Comparison of ENCODE assay signal across 31 mouse cellular contexts in the genomic region with DNA sequence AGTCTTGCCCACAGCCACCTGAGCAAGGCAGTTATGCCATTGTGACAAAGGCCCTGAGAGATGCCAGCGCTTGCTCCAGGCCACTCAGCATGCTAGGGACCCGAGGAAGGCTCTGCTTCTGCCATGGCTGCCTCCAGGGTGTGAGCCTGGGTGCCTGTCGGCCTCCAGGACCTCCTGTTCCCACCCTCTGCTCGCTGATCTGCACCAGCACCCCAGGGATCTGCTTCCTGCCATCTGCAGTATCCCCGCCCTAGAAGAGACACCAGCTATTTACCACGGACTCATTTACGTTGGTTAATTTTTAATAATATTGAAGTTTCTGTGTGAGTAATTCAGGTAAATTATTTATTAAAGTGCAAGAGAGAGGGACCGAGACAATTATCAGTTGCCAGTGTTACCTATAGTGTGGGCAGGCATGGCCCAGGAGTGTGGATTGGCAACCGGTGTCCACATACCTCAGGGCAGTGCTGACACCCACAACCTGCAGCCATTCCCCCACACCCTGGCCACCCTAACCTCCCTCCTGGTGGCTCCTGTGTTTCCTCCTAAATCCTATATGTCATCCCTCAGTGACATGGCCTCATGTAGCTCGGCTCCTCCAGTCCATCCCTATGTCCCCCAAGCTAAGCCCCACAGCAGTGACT.
A peak's percentile ranks its signal among the peaks of the same experiment; 100 is the strongest.
DNase-seq lines count a peak whose midpoint lies in the region; ATAC-seq and TF ChIP-seq lines count a peak whose summit lies in the region.
"Had no signal": no experiment of that assay in that cellular context is flagged by ENCODE, and none has a peak within 500 bp of the region (broad histone marks: within the 10 kb centered on the region; RNA-seq: fewer than 3 reads in every experiment).

No protein-coding gene starts in this region.

- peak; percentile 65 for ATAC-seq in kidney, postnatal 0 days (replicated peaks; ENCODE audit: low FRiP score, low read depth)
- ATAC-seq in stomach, embryonic 16.5 days (ENCODE audit: insufficient read depth, low FRiP score), result peak; percentile 33; the same call in 1 of the 2 replicates
- ATAC-seq in stomach, postnatal 0 days (ENCODE audit: low FRiP score, low TSS enrichment), result no peak
- ATAC-seq: activated CD4-positive, CD25-positive, alpha-beta regulatory T cell, adult 4 months; forebrain, embryonic 15.5 days; inflammation-experienced regulatory T-cells, adult 6 months; midbrain, embryonic 16.5 days had no signal

- H3K4me1 ChIP-seq in kidney, adult 2 months (ENCODE audit: control insufficient read depth, insufficient read depth, low read length), result 0 out of 2 replicates have a peak, but pooled peaks cover 7% of the 10 kb centered on the region
- H3K4me1 ChIP-seq in kidney, postnatal 0 days (replicated peaks; ENCODE audit: insufficient read depth, low read length), result peaks cover 10% of the 10 kb centered on the region; the same call in 1 of the 2 replicates
- no peaks in the 10 kb centered on the region for H3K4me1 ChIP-seq in stomach, embryonic 16.5 days (ENCODE audit: control insufficient read depth, insufficient read depth, low read length)
- H3K4me1 ChIP-seq in stomach, postnatal 0 days (replicated peaks; ENCODE audit: control insufficient read depth, insufficient read depth), result no peaks in the 10 kb centered on the region
- H3K4me1 ChIP-seq: heart, embryonic 15.5 days; liver, embryonic 15.5 days had no signal

- H3K36me3 ChIP-seq in kidney, adult 2 months (ENCODE audit: control insufficient read depth, insufficient read depth, low read length), result no peaks in the 10 kb centered on the region
- H3K36me3 ChIP-seq in kidney, postnatal 0 days (ENCODE audit: insufficient read depth, low read length), result no peaks in the 10 kb centered on the region
- H3K36me3 ChIP-seq in stomach, embryonic 16.5 days (ENCODE audit: control insufficient read depth, insufficient read depth, low read length), result no peaks in the 10 kb centered on the region
- H3K36me3 ChIP-seq in stomach, postnatal 0 days (ENCODE audit: control insufficient read depth, insufficient read depth, low read length), result no peaks in the 10 kb centered on the region
- H3K36me3 ChIP-seq: forebrain, embryonic 15.5 days; heart, embryonic 10.5 days; heart, embryonic 15.5 days; hindbrain, embryonic 15.5 days; limb, embryonic 12.5 days; liver, embryonic 15.5 days had no signal

- WGBS in kidney, adult 2 months, result 33% methylated on average over 10 of the region's 10 CpGs
- WGBS in kidney, postnatal 0 days, result 41% methylated on average over 10 of the region's 10 CpGs
- WGBS in stomach, embryonic 16.5 days, result 63% methylated on average over 10 of the region's 10 CpGs
- WGBS in stomach, postnatal 0 days, result 62% methylated on average over 10 of the region's 10 CpGs

- H3K27ac ChIP-seq in kidney, adult 2 months (ENCODE audit: insufficient read depth, low read depth, low read length), result no peak overlapping the region
- H3K27ac ChIP-seq in kidney, postnatal 0 days, result 0 out of 2 replicates have a peak overlapping the region, but pooled peaks have one; percentile 20
- H3K27ac ChIP-seq in stomach, embryonic 16.5 days (ENCODE audit: low read length), result no peak overlapping the region
- H3K27ac ChIP-seq in stomach, postnatal 0 days (replicated peaks), result no peak overlapping the region
- H3K27ac ChIP-seq: forebrain, embryonic 15.5 days; heart, embryonic 10.5 days; heart, embryonic 15.5 days; hindbrain, embryonic 15.5 days; layer of hippocampus, adult 2 months; left cerebral cortex, adult 2 months; limb, embryonic 12.5 days; liver, embryonic 15.5 days had no signal

- peak overlapping the region; percentile 16; the same call in 1 of the 2 replicates for H3K4me2 ChIP-seq in kidney, postnatal 0 days (ENCODE audit: low read length)
- no peak overlapping the region for H3K4me2 ChIP-seq in stomach, embryonic 16.5 days (ENCODE audit: low read depth, low read length)
- H3K4me2 ChIP-seq in stomach, postnatal 0 days (replicated peaks; ENCODE audit: low read depth), result no peak overlapping the region
- H3K4me2 ChIP-seq: forebrain, embryonic 15.5 days; heart, embryonic 15.5 days; hindbrain, embryonic 15.5 days; limb, embryonic 12.5 days; liver, embryonic 15.5 days; lung, embryonic 14.5 days had no signal

- TF ChIP-seq POLR2A in kidney, adult 2 months (IDR thresholded peaks at IDR 0.05; ENCODE audit: low read depth, low read length), result no peak

- H3K9me3 ChIP-seq in kidney, postnatal 0 days (replicated peaks; ENCODE audit: low read length), result no peaks in the 10 kb centered on the region
- no peaks in the 10 kb centered on the region for H3K9me3 ChIP-seq in stomach, embryonic 16.5 days (replicated peaks; ENCODE audit: control insufficient read depth, low read length)
- no peaks in the 10 kb centered on the region for H3K9me3 ChIP-seq in stomach, postnatal 0 days (ENCODE audit: control insufficient read depth, low read length)
- H3K9me3 ChIP-seq: forebrain, embryonic 15.5 days; heart, embryonic 10.5 days; heart, embryonic 15.5 days; hindbrain, embryonic 15.5 days; limb, embryonic 12.5 days; liver, embryonic 15.5 days had no signal

- H3K27me3 ChIP-seq in kidney, adult 2 months (replicated peaks; ENCODE audit: control insufficient read depth, insufficient read depth, low read length), result no peaks in the 10 kb centered on the region
- H3K27me3 ChIP-seq in kidney, postnatal 0 days (ENCODE audit: insufficient read depth, low read length), result 0 out of 2 replicates have a peak, but pooled peaks cover 9% of the 10 kb centered on the region
- H3K27me3 ChIP-seq in stomach, embryonic 16.5 days (ENCODE audit: control insufficient read depth, insufficient read depth, low read length), result peaks cover 22% of the 10 kb centered on the region
- H3K27me3 ChIP-seq in stomach, postnatal 0 days (ENCODE audit: control insufficient read depth, insufficient read depth, low read length), result peaks cover 3% of the 10 kb centered on the region; the same call in 1 of the 2 replicates

- H3K4me3 ChIP-seq in kidney, adult 2 months (ENCODE audit: insufficient read depth, low read depth, low read length), result no peak overlapping the region
- H3K4me3 ChIP-seq in kidney, postnatal 0 days (replicated peaks; ENCODE audit: low read depth, low read length), result no peak overlapping the region
- H3K4me3 ChIP-seq in stomach, embryonic 16.5 days (replicated peaks; ENCODE audit: low read length), result no peak overlapping the region
- no peak overlapping the region for H3K4me3 ChIP-seq in stomach, postnatal 0 days (ENCODE audit: low read depth, low read length)
- H3K4me3 ChIP-seq: forebrain, embryonic 15.5 days; heart, embryonic 10.5 days; heart, embryonic 15.5 days; hindbrain, embryonic 15.5 days; layer of hippocampus, adult 2 months; left cerebral cortex, adult 2 months; limb, embryonic 12.5 days; liver, embryonic 15.5 days had no signal

- TF ChIP-seq EP300 in stomach, postnatal 0 days (optimal IDR thresholded peaks at IDR 0.05), result no peak

- DNase-seq in kidney, adult 2 months, result peak; percentile 19
- no peak for DNase-seq in kidney, postnatal 10 days
- peak; percentile 21 for DNase-seq in kidney, postnatal 0 days (ENCODE audit: low spot score)
- DNase-seq in kidney, postnatal 36 days, result no peak
- DNase-seq in stomach, postnatal 0 days (ENCODE audit: low spot score), result no peak
- no peak for DNase-seq in ovary, postnatal 36 days (ENCODE audit: low spot score)
- DNase-seq: adrenal gland, adult 2 months; adrenal gland, postnatal 36 days; B cell, adult 2 months; cerebellum, adult 18-20 months; cerebellum, postnatal 10 days; gastrocnemius, postnatal 25 days; heart, adult 11 months; lung, embryonic 14.5 days; lung, postnatal 14 days; right cerebral cortex, postnatal 25 days; spleen, adult 18-20 months; thymus, adult 2 months; thymus, postnatal 36 days had no signal

- TF ChIP-seq CTCF in kidney, adult 2 months (conservative IDR thresholded peaks at IDR 0.05; ENCODE audit: insufficient read depth, insufficient read length, low read depth, low read length), result no peak
- no peak for TF ChIP-seq CTCF in kidney, postnatal 0 days (IDR thresholded peaks at IDR 0.05; ENCODE audit: low read depth)
- TF ChIP-seq CTCF in stomach, postnatal 0 days (IDR thresholded peaks at IDR 0.05; ENCODE audit: low read depth), result no peak

- H3K9ac ChIP-seq in kidney, postnatal 0 days (ENCODE audit: low read depth, low read length), result no peak overlapping the region
- no peak overlapping the region for H3K9ac ChIP-seq in stomach, embryonic 16.5 days (ENCODE audit: low read length)
- no peak overlapping the region for H3K9ac ChIP-seq in stomach, postnatal 0 days (ENCODE audit: low read length)
- H3K9ac ChIP-seq: forebrain, embryonic 15.5 days; heart, embryonic 15.5 days; hindbrain, embryonic 15.5 days; limb, embryonic 12.5 days; liver, embryonic 15.5 days; lung, embryonic 14.5 days had no signal

Comparison
In these comparisons a context has a peak if more than half of its experiments do, and no peak if none do; other contexts are left out.
1. DNase-seq: peak in kidney, adult 2 months (single experiment) and kidney, postnatal 0 days (single experiment); none in kidney, postnatal 10 days (single experiment), kidney, postnatal 36 days (0 of 2), stomach, postnatal 0 days (single experiment) and ovary, postnatal 36 days (single experiment).